Mouse (Mus musculus) adrenal gland, adult 10 weeks (tissue): ENCODE data around the gene Nr6a1. TPM values are rescaled to one million over a fixed set of nuclear protein-coding genes. Genes with fewer than 3 reads are reported as not detected.

Source experiments
- polyA plus RNA-seq: library from polyadenylated mRNA; stranded (reverse); fragments of 350-450 nt; fragmentation: Illumina TruSeq; extraction: RNeasy Lipid Tissue Mini Kit (QIAGEN cat#74804); gene quantifications from one replicate; pipeline ENCODE4 v1.2.3, GENCODE M21; 2014; ENCODE audit warnings: low read depth, low replicate concordance

The Nr6a1 gene
- polyA plus RNA-seq = 5.0 TPM

DNA sequence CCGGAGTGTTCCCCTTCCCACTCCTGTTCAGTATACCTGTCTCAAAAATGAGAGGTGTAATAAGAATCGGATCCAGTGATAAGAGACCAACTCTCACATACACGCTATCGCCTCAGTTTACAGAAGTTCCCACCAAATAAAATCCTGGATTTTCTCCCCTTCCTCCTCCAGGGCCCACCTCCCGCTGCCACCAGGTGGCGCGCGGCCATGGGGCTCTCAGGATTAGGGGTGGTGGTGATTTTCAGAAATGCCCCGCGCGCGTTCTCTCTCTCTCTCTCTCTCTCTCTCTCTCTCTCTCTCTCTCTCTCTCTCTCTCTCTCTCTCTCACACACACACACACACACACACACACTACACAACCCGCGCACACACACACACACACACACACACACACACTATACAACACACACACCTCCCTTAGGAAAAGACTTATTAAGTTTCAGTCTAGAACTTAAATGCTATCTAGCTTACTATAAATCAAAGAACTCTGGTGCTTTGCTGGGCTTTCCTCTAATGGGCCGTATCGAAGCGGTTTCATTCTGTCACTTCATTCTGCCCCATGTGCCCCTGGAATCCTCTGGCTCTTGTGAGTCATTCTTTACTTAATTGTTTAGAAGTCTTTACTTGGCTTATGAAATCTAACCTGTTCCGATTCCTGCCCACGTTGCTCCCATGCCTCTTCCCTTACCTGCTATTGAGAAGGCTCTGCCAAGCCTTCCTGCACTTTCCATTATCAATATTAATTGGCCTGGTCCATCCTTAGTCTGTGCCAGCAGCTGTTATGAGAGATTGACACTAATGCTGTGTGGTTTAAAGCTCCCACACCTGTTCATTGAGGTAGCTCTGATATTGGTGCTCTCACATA, at the start of gene Nr6a1:
Gene Nr6a1 (minus strand): TSS at position 574 of the 865 bp plus-strand sequence.

DNA sequence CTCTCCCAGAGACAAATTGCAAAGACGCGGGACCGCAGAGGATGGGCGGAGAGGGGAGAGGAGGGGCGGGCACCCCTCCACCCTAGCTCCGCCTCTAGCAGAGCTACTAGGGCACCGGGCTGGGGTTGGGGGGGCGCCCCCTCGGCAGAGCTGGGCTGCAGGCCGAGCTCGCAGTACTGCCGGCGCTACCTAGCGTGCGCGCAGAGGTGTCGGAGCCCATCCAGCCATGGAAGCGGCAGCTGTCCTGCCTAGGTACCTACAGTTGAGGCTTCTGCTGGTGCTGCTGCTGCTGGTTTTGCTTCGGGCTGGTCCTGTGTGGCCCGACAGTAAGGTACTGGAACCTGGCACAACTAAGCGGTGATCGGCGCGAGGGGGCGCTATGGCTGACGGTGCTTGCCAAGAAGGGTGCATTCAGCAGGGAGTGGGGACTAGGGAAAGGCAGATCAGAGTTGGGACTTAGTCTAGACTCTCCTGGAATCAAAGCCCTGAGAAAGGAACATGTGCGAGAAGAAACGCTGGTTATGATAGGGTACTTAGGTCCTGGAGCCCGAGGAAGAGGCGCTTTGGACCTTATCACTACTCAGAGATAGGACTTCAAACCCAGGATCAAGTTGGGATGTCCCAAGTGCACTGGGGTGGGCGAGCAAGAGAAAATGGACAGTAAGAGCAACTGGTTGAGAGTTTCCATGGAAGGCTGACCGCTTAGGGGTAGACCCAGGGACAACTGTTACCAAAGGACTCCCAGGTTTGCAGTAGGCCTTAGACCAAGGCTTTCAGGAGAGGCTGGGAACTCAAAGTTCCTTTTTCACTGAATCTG, 4.6 kb upstream of the Nr6a1 start, which contains the start of gene Olfml2a:
Gene Olfml2a (plus strand): TSS at position 128 of the 817 bp plus-strand sequence.

GRCm38 (mm10) chr2:38714324-38714723, 213.2 kb downstream of the Nr6a1 start, which contains the start of gene Nr5a1:
Nr5a1 (minus strand) TSS chr2:38714542.

Other genes starting within 250 kb of the Nr6a1 start
- 38.2 TPM for gene Nr5a1, start 213.1 kb downstream of the Nr6a1 start, polyA plus RNA-seq
- 11.7 TPM for gene Olfml2a, start 4.3 kb upstream of the Nr6a1 start, polyA plus RNA-seq
- not detected for gene Wdr38, start 69.8 kb upstream of the Nr6a1 start, polyA plus RNA-seq
- 225 TPM for gene Arpc5l, start 77.7 kb upstream of the Nr6a1 start, polyA plus RNA-seq
- 54.9 TPM for gene Rpl35, start 77.9 kb upstream of the Nr6a1 start, polyA plus RNA-seq
- 39.5 TPM for gene Golga1, start 137.9 kb upstream of the Nr6a1 start, polyA plus RNA-seq